Mouse (Mus musculus) stomach, postnatal 0 days (tissue): ENCODE results near the gene Atxn1. TPM values are rescaled to one million over a fixed set of nuclear protein-coding genes. Genes with fewer than 3 reads are reported as not detected.

Experiments
- ATAC-seq: fragments of 200-750 bp; cut with Nextera tagmentation; 2 replicates; pipeline ENCODE4 v1.8.0; 2017; ENCODE audit not compliant: low FRiP score, low TSS enrichment
- DNase-seq: peaks from one replicate; pipeline ENCODE4 v3.0.0-alpha.2; 2016; ENCODE audit warnings: low spot score
- H3K27ac ChIP-seq: fragments of 300-500 bp; sonication (generic); replicated peaks from 2 replicates; pipeline ENCODE4 v1.5.1; 2014; ENCODE audit warnings: mild to moderate bottlenecking, control low read depth
- H3K27me3 ChIP-seq: fragments of 300-500 bp; sonication (generic); 2 replicates; pipeline ENCODE4 v1.6.1; 2014; ENCODE audit warnings: low read length; ENCODE audit not compliant: control insufficient read depth, insufficient read depth
- H3K36me3 ChIP-seq: fragments of 300-500 bp; sonication (generic); 2 replicates; pipeline ENCODE4 v1.6.1; 2014; ENCODE audit warnings: low read length, mixed read lengths; ENCODE audit not compliant: control insufficient read depth, insufficient read depth
- H3K4me1 ChIP-seq: fragments of 300-500 bp; sonication (generic); replicated peaks from 2 replicates; pipeline ENCODE4 v1.6.1; 2014; ENCODE audit warnings: antibody characterized with exemption; ENCODE audit not compliant: control insufficient read depth, insufficient read depth
- H3K4me2 ChIP-seq: fragments of 300-500 bp; sonication (generic); replicated peaks from 2 replicates; pipeline ENCODE4 v1.6.1; 2014; ENCODE audit warnings: low read depth, mild to moderate bottlenecking, control low read depth, moderate library complexity
- H3K4me3 ChIP-seq: fragments of 300-500 bp; sonication (generic); 2 replicates; pipeline ENCODE4 v1.5.1; 2014; ENCODE audit warnings: low read depth, low read length, control low read depth
- H3K9ac ChIP-seq: fragments of 300-500 bp; sonication (generic); 2 replicates; pipeline ENCODE4 v1.6.1; 2014; ENCODE audit warnings: mild to moderate bottlenecking, low read length, control low read depth, mixed read lengths
- H3K9me3 ChIP-seq: fragments of 300-500 bp; sonication (generic); 2 replicates; pipeline ENCODE4 v1.6.1; 2016; ENCODE audit warnings: low read length; ENCODE audit not compliant: control insufficient read depth
- CTCF ChIP-seq: IDR thresholded peaks from 2 replicates; pipeline ENCODE4 v1.5.1; 2016; ENCODE audit warnings: antibody characterized with exemption, low read depth, mild to moderate bottlenecking, moderate library complexity
- EP300 ChIP-seq: optimal IDR thresholded peaks from 2 replicates; pipeline ENCODE3; 2016; ENCODE audit warnings: antibody characterized with exemption
- WGBS: fragments of 180-500 bp; shearing (Covaris S2); extraction: QIAGEN DNeasy Blood & Tissue Kit; methylation state at CpG from one replicate; pipeline ENCODE4 v1.1.7; 2014; 5-methylcytosine and 5-hydroxymethylcytosine counted together
- polyA plus RNA-seq: library from polyadenylated mRNA; unstranded; fragments of >200 nt; fragmentation: Nextera tagmentation; extraction: Ambion mirVana; gene quantifications from 2 replicates; pipeline ENCODE4 v1.2.1, GENCODE M21; 2015

Gene Atxn1
- polyA plus RNA-seq, 1 experiment from 2014 or later: 7.0 TPM

GRCm38 (mm10) chr13:45617988-45618387 is 346.8 kb downstream of the Atxn1 start:
- Histone ChIP-seq H3K4me1 (no peaks in the 10 kb centered on the region), H3K27ac (no peak overlapping the region), H3K9ac (no peak overlapping the region), H3K36me3 (no peaks in the 10 kb centered on the region; the same call in 1 of the 2 replicates), H3K9me3 (no peaks in the 10 kb centered on the region), H3K27me3 (no peaks in the 10 kb centered on the region), H3K4me2 (no peak overlapping the region), H3K4me3 (no peak overlapping the region)
- 74% methylated on average over 6 of the region's 6 CpGs for WGBS
- no peak for DNase-seq
- ATAC-seq: no peak
- TF ChIP-seq CTCF: no peak
- no peak for TF ChIP-seq EP300

GRCm38 (mm10) chr13:45614762-45615161 is 350.0 kb downstream of the Atxn1 start:
- 72% methylated on average over 11 of the region's 11 CpGs for WGBS
- DNase-seq: no peak

GRCm38 (mm10) chr13:45613346-45613745 is 351.5 kb downstream of the Atxn1 start:
- peak; percentile 35; the same call in 1 of the 2 replicates for ATAC-seq
- 33% methylated on average over 5 of the region's 5 CpGs for WGBS
- no peak overlapping the region for H3K4me2 ChIP-seq
- no peak overlapping the region for H3K4me3 ChIP-seq
- H3K4me1 ChIP-seq: no peaks in the 10 kb centered on the region
- H3K27me3 ChIP-seq: no peaks in the 10 kb centered on the region
- peak; percentile 30 for DNase-seq
- no peak overlapping the region for H3K27ac ChIP-seq
- no peak overlapping the region for H3K9ac ChIP-seq
- H3K36me3 ChIP-seq: no peaks in the 10 kb centered on the region; the same call in 1 of the 2 replicates
- TF ChIP-seq CTCF (peak; percentile 90), EP300 (no peak)
- no peaks in the 10 kb centered on the region for H3K9me3 ChIP-seq

More at GRCm38 (mm10) chr13:45614762-45615161, 350.0 kb downstream of the Atxn1 start:
- Histone ChIP-seq H3K36me3 (no peaks in the 10 kb centered on the region; the same call in 1 of the 2 replicates), H3K9me3 (no peaks in the 10 kb centered on the region), H3K4me3 (no peak overlapping the region), H3K27ac (no peak overlapping the region), H3K4me1 (no peaks in the 10 kb centered on the region), H3K9ac (no peak overlapping the region), H3K4me2 (no peak overlapping the region), H3K27me3 (no peaks in the 10 kb centered on the region)
- ATAC-seq: no peak
- no peak for TF ChIP-seq CTCF
- no peak for TF ChIP-seq EP300

GRCm38 (mm10) chr13:45611554-45611953 is 353.3 kb downstream of the Atxn1 start:
- Histone ChIP-seq H3K4me1 (no peaks in the 10 kb centered on the region), H3K27ac (no peak overlapping the region), H3K27me3 (no peaks in the 10 kb centered on the region), H3K9ac (no peak overlapping the region), H3K4me3 (no peak overlapping the region), H3K9me3 (no peaks in the 10 kb centered on the region), H3K36me3 (no peaks in the 10 kb centered on the region), H3K4me2 (no peak overlapping the region)
- ATAC-seq (no peak), DNase-seq (no peak)
- TF ChIP-seq EP300: no peak
- TF ChIP-seq CTCF: no peak
- 70% methylated on average over 3 of the region's 3 CpGs for WGBS

- Histone ChIP-seq H3K4me1 (no peaks in the 10 kb centered on the region), H3K27me3 (no peaks in the 10 kb centered on the region), H3K27ac (no peak overlapping the region), H3K9me3 (no peaks in the 10 kb centered on the region), H3K4me3 (no peak overlapping the region), H3K4me2 (no peak overlapping the region), H3K36me3 (no peaks in the 10 kb centered on the region), H3K9ac (no peak overlapping the region)
- ATAC-seq: no peak
- DNase-seq: no peak
- no peak for TF ChIP-seq CTCF
- TF ChIP-seq EP300: no peak
- 86% methylated on average over 4 of the region's 4 CpGs for whole genome bisulfite sequencing
These were observed 355.3 kb downstream of the Atxn1 start for GRCm38 (mm10) chr13:45609461-45609860.

- DNase-seq: no peak
- no peak overlapping the region for H3K9ac ChIP-seq
- H3K36me3 ChIP-seq: no peaks in the 10 kb centered on the region
- ATAC-seq: no peak
- 96% methylated on average over 5 of the region's 5 CpGs for WGBS
- no peaks in the 10 kb centered on the region for H3K4me1 ChIP-seq
- no peaks in the 10 kb centered on the region for H3K9me3 ChIP-seq
- no peaks in the 10 kb centered on the region for H3K27me3 ChIP-seq
- H3K27ac ChIP-seq: no peak overlapping the region
- no peak overlapping the region for H3K4me3 ChIP-seq
- no peak overlapping the region for H3K4me2 ChIP-seq
- no peak for TF ChIP-seq EP300
- peak; percentile 40; the same call in 1 of the 2 replicates for TF ChIP-seq CTCF
These were observed 356.2 kb downstream of the Atxn1 start for GRCm38 (mm10) chr13:45608593-45608992.
